Mouse (Mus musculus) ES-E14 (cell line): ENCODE data around the gene Rgs17.

Experiments
- HCFC1 ChIP-seq: IDR thresholded peaks from 2 replicates; pipeline ENCODE4 v1.6.1; 2012; ENCODE audit warnings: low read length, inconsistent platforms, borderline replicate concordance; ENCODE audit not compliant: insufficient read depth
- ZNF384 ChIP-seq: IDR thresholded peaks from 2 replicates; pipeline ENCODE4 v1.6.1; 2012; ENCODE audit warnings: low read depth, low read length, inconsistent platforms

DNA sequence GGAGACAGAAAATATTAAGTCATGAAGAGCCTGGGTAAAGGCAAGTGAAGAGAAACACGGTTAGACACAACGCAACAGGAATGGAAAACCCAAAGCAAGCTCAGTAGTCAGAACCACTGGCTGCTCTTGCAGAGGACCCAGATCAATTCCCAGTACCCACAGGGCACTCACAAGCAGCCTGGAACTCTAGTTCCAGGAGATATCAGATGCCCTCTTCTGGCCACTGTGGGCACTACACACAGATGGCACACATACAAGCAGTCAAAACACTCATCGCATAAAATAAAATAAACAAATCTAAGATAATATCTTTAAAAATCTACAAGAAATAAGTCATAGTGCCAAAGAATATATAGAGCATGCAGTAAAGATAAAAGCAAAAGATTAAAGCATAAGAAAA, 59.5 kb downstream of the Rgs17 start:
- TF ChIP-seq HCFC1 (no peak), ZNF384 (no peak)
